Mouse (Mus musculus) mouse embryonic stem cell (cell line): ENCODE data around the gene Poc1b.
"Not testable (repeated sequence)": the region's sequence is repeated elsewhere in the genome, so short reads cannot be mapped to it uniquely, and the experiment has no call there.

Experiments used
- in situ Hi-C, 2 experiments: fragments of 300-500 bp; cut with MboI; formaldehyde crosslinking; loops; 1 replicate in 1 of 2; 3 replicates in 1 of 2; pipeline ENCODE4 v1.14.3; 2019 to 2020; ENCODE audit warnings: low sequenced_read_pairs in 2 of 2, low pct_unique_long_range_greater_than_20kb in 1 of 2, mixed read lengths in 1 of 2; ENCODE audit not compliant: unreplicated experiment in 1 of 2

The Poc1b gene

DNA sequence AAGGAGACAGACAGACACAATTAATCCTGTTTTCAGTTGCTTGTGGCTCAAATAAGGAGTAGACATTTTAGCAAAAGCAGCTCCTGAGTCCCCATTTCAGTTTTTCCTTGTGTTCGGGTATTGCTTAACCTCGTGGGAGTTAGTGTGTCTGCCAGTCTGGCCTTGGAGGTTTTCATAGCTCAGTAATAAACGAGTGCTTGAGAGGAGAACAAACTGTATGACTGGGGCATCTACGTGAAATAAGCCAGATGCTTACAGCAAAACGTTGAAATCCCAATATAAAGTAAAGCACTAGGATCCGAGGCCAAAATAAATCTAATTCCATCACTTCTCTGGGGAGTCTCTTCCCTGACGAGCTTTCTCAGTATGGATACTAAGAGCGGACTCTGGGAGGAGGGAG is 38.8 kb downstream of the Poc1b start:
- in situ Hi-C loops = no loop called here

DNA sequence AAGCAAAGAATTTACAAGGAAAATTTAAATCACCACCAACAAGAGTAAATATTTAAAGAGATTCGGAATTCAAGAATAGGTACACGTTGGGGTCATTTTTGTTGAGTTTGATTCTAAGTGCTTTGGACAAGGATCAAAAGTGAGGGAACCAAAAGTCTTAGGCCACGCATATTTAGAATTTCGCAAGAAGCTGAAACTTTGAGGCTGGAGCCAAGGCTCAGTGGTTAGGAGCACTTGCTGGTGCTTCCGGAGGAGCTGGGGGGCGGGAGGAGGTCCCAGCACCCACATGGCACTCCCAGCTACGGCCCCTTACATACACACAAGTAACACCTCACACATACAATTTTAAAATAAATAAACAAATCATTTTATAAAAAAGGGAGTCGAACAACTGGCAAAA is 39.8 kb downstream of the Poc1b start:
- in situ Hi-C loops = no loop called here

DNA sequence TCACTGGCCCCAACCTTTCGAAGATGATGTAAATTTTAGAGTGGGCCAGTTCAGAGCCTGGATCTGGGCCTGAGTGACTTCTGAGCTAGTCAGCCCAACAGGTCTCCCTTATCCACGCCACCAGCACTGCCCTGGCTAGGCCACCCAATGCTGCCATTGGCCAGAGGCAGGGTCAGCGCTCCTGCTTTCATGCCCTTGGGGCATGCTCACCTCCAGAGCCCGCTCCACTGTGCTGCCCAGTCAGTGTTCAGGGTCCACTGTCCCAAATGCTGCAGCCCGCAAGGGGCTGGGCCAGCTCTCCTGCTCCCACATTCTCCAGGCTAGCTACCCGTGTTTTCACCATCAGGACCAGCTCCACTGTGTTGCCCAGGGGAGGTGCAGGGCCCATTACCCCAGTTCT is 43.2 kb downstream of the Poc1b start:
- in situ Hi-C loops = no loop called here

DNA sequence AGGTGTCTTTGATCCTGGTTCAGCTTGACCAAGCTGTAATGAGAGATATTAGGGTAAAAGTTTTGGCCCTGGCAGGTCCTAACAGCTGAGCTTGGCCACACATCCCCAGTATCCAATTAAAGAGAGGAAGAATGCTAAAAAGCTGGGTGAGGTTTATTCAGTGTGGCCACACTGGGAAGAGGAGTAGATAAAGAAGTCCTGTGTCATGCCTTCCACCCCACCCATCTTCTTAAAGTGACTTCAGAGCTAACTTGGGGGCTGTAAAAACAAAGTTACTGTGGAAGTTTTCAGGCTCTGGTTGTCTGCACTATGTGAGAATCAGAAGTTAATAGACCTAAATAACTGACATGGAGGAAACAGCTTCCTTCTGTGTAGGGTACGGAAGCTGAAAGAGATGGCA is 44.7 kb downstream of the Poc1b start:
- in situ Hi-C loops = no loop called here

DNA sequence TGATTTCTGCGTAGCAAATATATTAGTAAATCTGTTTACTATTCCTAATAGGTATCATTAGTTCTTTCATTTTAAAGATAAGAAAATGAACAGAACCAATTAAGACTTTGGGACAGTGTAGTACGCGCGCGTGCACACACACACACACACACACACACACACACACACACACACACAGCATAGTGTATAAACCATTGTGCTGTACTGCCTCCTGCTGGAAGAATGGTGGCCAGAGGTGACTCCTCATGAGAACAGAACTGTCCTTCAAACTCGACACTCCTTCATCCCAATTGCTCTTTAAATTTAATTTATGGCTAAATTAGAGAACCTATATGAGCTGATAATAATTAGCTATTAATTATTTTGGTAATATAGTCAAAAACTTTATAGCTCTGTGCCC is 45.2 kb downstream of the Poc1b start:
- in situ Hi-C loops = no loop called here

DNA sequence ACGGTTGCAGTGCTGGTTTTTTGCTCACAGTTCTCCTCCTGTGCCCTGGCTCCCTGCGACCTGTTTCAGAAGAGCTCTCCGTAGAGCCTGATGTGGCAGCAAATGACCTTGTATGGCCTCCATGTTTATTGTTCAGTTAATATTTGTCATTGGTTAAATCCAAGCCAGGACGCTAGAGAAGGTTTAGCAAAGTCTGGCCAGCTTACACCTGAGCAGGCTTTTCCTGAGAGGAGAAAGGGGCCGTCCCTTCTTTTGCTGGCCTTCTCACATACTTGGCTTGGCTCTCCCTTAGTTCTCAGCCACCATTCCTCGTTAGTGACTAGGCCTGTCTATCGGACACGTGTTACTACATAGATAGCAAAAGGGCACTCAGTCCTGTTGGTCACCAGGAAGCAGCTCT is 47.8 kb downstream of the Poc1b start:
- in situ Hi-C loops = no loop called here

DNA sequence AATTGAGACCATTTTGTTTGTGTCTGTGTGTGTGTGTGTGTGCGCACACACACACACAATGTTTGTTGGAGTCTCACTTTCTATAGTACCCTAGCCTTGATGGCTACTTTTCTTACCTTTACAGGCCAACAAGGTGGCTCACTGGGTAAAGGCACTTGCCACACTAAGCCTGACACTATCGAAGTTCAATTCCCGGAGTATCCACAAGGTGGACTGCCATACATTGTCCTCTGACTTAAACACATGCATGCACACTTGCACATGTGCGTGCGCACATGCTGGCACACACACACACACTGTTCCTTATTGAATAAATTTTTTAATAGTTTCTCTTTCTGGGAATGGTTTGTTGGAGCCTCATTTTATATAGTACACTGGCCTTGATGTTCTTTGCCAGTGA is 50.0 kb downstream of the Poc1b start:
- in situ Hi-C loops = no loop called here

DNA sequence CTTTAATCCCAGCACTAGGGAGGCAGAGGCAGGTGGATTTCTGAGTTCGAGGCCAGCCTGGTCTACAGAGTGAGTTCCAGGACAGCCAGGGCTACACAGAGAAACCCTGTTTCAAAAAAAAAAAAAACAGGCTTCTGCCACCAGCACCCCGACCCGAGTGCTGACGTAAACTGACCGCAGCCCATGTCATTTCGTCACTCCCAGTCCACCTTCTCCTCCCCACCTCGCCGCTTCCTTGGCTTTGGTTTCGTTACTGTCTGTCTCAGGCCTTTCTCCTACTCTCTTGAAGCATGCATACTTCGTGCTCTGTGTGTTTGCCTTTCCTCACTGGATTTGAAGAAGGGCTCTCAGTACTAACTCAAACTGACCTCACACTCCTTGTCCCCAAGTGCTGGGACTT is 50.9 kb downstream of the Poc1b start:
- in situ Hi-C loops = not testable (repeated sequence)

DNA sequence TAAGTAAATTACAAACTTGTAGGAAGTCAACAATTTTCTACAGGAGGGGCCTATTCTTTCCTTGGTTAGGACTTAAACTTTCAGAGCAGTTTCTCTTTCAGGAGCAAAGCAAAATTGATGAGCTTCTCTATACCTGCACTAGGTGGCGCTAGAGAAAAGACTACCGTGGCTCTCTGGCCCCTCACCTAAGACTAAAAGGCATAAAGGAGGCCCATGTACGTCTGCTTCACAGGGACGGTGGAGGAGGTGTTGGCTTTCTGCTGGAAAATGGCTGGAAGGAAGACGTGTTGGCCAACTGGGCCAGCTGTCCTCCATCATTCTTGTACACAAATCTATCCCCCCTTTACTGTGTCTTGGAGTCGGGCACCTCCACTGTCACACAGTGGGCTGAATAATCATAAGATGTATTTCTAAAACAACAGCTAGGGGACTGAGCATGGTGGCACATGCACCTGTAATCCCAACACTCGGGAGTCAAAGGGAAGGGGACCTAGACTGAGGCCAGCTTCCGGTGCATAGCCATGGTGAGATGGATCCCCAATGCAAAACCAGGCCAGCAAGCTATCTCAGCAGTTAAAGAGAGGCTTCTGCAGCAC is 55.2 kb downstream of the Poc1b start:
- in situ Hi-C loops = no loop called here

DNA sequence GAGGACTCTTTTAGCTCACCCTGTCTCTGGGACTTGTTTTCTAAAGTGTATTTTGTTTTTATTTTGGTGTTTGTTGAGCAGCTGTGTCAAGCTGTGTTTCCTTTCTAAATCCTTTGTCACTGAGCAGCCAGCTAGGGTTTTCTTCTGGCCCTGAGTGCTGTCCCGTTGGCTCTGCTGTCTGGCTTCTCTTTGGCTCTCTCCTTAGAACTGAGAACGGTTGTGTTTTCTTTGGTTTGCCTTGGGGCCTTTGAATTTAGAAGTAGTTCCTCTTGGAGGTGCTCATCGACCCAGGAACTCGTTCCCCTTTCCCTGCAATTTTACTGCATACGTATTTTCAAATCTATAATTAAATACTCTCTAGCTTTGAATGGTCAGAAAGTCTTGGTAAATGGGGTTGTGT is 56.2 kb downstream of the Poc1b start:
- in situ Hi-C loops = no loop called here

DNA sequence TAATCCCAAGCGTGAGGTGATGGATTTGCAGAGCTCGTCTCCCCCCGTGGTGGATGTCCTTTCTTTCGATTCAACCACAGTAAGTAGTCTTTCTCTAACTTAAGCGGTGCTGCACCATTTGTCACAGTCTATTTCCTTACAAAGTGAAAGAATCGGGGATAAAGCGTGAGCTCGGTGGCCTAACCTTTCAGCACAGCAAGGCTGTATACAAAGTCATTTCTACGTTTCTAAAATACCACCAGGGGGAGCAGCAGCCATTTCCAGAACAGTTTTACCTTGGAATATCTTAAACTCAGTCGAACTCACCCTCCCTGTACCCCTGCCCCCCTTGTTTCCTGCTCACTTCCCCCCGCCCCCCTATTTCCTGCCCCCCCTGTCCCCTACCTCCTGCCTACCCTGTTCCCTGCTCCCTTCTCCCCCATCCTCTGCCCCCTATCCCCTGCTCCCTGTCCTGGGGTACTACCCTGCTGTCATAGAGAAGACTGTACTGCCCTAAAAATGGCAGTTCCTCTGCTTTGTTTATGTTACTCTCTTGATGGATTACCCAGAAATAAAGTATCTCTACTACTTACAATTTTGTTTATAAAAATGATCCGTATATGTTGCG is 58.1 kb downstream of the Poc1b start:
- in situ Hi-C loops = no loop called here

DNA sequence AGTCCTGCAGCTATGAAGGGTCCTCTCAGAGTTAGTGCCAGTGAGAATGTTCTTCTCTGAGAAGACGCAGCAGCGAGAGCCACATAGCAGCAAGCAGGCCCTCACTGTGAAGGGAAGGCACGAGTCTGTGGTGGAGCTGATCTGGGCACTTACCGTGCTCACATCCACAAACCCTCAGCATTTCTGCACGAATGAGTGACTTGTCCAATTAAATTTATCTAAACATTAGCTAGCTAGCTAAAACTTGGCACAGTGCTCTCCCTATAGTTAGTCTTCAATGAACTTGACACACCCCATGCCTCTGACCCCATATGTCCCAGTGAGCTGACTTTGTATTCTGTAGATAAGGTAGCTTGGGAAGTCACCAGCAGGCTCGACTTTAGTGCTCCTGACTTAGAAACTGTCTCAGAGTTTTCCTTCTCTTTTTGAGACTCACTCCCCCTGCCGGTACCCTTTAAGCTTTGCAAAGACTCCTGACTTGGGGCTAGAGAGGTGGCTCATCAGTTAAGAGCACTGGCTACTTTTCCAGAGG is 59.0 kb downstream of the Poc1b start:
- in situ Hi-C loops = no loop called here

DNA sequence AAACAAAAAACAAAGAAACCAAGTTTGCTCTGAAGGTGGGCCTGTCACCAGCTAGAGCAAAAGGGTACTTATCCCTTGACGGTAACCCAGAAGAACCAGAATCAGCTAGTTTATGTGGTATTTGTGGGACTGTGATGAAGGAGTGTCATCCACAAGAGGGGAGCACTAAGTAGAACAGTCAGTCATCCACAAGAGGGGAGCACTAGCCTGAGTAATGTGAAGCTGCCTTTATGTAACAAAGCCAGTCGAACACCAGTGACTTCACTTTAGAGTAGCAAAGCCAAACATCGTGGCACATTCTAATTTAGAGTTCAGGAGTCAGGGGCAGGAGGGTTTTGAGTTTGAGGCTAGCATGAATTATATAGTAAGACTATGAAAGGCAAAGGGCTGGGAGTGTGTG is 59.6 kb downstream of the Poc1b start:
- in situ Hi-C loops = no loop called here

DNA sequence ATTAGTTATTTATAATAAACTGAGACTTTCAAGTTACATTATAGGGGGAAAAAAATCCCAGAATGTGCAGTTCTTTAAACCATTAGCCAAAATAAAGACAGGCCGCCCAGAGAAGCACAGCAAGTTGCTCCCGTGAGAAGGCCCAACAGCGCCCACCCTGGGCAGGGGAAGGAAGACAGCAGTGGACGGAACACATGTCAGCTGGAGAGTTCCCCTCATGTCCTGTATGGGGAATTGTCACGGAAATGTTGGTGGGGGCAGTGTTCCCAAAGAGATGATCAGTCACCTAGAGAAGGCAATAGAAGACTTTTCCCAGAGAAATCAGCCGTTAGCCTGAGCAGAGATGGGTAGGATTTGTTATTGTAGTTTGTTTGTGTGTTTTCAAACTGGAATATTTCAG is 61.6 kb downstream of the Poc1b start:
- in situ Hi-C loops = no loop called here

DNA sequence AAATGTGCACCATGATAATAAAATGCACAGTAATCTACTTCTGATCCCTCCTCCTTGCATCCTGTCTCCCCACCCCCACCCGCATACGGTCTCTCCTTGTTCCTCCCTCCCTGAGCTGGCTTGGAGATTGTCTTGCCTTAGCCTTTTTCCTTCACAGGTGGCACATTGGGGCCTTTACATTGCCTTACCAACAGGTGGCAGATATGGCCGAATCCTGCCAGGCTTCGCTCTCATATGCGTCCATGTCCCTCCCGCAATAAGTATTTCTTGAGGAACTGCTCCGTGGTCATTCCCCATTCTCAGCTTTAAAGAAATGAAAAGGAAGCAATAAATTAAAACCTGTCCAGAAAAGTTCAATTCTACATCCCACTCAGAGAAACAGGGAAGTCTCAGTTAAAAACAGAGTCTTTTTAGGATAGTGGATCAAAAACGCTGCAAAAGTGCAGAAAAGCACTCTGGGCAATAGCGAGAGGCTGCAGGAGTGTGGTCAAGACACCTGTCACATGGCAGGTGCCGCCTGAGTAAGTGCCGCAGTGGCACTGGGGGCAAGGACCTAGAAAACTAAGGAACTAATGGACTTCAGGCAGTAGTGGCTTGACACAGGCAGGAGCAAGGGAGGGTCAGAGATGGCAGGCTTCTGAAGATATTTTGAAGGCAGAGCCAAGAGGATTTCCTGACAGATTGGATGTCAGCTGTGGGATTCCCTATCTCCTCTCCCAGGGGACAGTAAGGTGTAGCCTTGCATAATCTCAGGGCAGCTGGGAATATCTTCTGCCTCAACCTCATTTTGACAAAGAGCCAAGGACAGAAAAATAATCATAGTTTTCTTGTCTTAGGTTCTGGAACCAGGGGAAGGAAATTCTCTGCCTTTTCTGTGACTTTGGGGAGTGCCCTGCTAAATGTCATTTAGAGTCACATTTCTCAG is 62.3 kb downstream of the Poc1b start:
- in situ Hi-C loops = no loop called here

DNA sequence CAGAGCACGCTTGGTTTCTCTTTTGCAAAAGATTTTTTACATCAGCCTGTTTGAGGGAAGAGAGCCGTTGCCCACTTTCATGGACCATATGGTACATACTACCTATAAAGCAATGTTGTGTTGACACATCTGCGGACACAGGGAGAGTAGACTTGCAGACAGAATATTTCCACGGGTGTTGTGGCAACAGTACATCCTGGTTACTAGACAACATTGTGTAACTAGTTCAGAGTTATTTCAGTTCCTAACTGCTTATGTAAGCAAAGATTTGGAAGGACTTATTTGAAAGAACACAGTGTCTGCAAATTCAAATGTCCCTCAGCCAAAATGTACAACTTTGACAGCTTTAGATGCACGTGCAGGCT is 62.9 kb downstream of the Poc1b start:
- in situ Hi-C loops = no loop called here

DNA sequence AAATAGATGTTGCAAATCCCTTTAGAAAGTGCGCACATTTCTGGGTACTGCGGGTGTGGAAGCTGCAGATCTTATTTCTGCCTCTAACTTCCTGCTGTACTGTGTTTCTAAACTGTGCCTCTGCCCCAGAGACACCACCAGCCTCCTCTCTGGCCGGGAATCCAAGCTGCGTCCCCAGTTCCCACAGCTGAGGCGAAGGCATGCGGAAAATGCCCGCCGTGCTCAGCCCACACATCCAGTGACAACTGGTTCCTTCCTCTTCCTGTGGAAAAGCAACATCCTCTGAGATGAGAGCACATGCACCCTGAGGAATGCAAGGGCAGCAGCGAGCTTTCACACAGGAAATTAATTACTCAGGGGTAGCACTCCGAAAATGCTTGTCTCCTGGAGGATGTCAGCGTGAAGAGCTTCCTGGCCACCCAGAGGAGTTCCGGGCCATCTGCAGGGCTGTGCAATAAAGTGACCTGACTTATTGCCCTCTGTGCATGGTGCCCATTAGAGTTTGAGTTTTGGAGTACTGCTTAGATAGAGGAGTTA is 65.2 kb downstream of the Poc1b start:
- in situ Hi-C loops = no loop called here

DNA sequence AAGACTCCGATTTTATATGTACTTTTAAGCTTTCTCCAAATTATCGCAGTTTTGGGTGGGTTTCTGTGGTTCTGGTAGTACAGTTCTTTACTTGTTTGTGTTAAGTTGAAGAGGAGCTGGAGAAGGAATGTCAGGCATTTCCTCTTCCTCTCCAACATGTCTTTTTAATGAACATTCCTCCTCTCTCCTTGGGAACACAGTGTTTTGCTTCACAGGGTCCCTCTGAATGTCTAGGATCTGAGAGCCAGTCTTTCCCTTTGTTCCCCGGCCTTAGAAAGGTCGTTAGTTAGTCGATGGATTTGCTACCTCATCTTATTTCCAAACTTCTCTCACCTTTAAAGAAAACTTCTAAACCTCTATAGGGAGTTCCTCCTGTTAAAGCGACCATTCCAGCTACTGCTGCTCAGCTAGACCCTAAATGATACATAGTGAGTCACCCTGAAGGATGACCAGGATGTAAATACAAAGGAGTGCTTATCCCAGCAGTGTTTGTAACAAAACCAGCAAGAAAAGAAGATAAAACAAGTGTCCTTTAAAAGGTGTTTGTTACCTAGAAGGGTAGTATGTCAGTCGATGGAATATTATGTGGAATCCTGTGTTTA is 66.2 kb downstream of the Poc1b start:
- in situ Hi-C loops = no loop called here

DNA sequence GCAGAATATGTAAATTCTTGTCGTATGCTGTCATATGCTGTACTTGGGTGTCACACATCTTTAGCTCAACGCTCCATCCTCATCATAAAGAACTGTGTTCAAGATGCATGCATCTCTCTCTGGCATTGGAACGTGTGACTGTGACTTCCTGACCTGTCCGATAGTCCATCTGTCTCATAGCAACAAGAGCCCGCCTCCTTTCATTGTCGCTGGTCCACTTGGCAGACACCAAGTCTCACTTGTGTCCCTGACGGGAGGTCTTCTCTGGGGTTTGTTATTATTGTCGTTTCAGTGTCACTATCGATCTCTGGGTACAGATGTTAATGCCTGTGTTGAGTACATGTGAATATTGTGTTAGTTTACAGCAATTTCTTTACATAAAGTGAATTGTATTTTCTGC is 70.1 kb downstream of the Poc1b start:
- in situ Hi-C loops = loop anchor here (25.0 kb wide), 1 partner anchor 235 kb away; no protein-coding TSS in a partner anchor
